Mouse (Mus musculus) kidney, embryonic 16.5 days (tissue): ENCODE measurements around the gene Hist2h3c2. TPM values are rescaled to one million over a fixed set of nuclear protein-coding genes. Genes with fewer than 3 reads are reported as not detected.

Source experiments
- ATAC-seq: fragments of 200-750 bp; cut with Nextera tagmentation; 2 replicates; pipeline ENCODE4 v1.8.0; 2017; ENCODE audit warnings: moderate TSS enrichment; ENCODE audit not compliant: low FRiP score, low TSS enrichment
- H3K27ac ChIP-seq: fragments of 300-500 bp; sonication (generic); 2 replicates; pipeline ENCODE4 v1.5.1; 2014; ENCODE audit warnings: low read length
- H3K27me3 ChIP-seq: fragments of 300-500 bp; sonication (generic); 2 replicates; pipeline ENCODE4 v1.6.1; 2014; ENCODE audit warnings: low read length, control low read depth, mixed read lengths; ENCODE audit not compliant: insufficient read depth
- H3K36me3 ChIP-seq: fragments of 300-500 bp; sonication (generic); 2 replicates; pipeline ENCODE4 v1.6.1; 2014; ENCODE audit warnings: low read length, control low read depth, mixed read lengths; ENCODE audit not compliant: insufficient read depth
- H3K4me1 ChIP-seq: fragments of 300-500 bp; sonication (generic); 2 replicates; pipeline ENCODE4 v1.6.1; 2014; ENCODE audit warnings: low read length, control low read depth, mixed read lengths; ENCODE audit not compliant: insufficient read depth
- H3K4me2 ChIP-seq: fragments of 300-500 bp; sonication (generic); replicated peaks from 2 replicates; pipeline ENCODE4 v1.6.1; 2014; ENCODE audit warnings: low read depth, low read length
- H3K4me3 ChIP-seq: fragments of 300-500 bp; sonication (generic); 2 replicates; pipeline ENCODE4 v1.5.1; 2014; ENCODE audit warnings: mild to moderate bottlenecking, low read length
- H3K9ac ChIP-seq: fragments of 300-500 bp; sonication (generic); replicated peaks from 2 replicates; pipeline ENCODE4 v1.6.1; 2014; ENCODE audit warnings: low read length
- H3K9me3 ChIP-seq: fragments of 300-500 bp; sonication (generic); 2 replicates; pipeline ENCODE4 v1.6.1; 2016; ENCODE audit warnings: low read length, control low read depth
- WGBS: fragments of 180-500 bp; shearing (Covaris S2); extraction: QIAGEN DNeasy Blood & Tissue Kit; methylation state at CpG from one replicate; pipeline ENCODE4 v1.1.7; 2014; 5-methylcytosine and 5-hydroxymethylcytosine counted together
- polyA plus RNA-seq: library from polyadenylated mRNA; unstranded; fragments of >200 nt; fragmentation: Nextera tagmentation; extraction: Ambion mirVana; gene quantifications from 2 replicates; pipeline ENCODE4 v1.2.1, GENCODE M21; 2015

The Hist2h3c2 gene
- polyA plus RNA-seq, 1 experiment from 2014 or later, result 3.7 TPM

- WGBS, result 60% methylated on average over 3 of the region's 3 CpGs
Measured at GRCm38 (mm10) chr3:96261623-96262022, 22.7 kb upstream of the Hist2h3c2 start.

GRCm38 (mm10) chr3:96260220-96260619 is 21.3 kb upstream of the Hist2h3c2 start:
- Histone ChIP-seq H3K9ac (no peak overlapping the region), H3K36me3 (no peaks in the 10 kb centered on the region), H3K4me2 (no peak overlapping the region), H3K9me3 (no peaks in the 10 kb centered on the region), H3K4me1 (peaks cover 25% of the 10 kb centered on the region), H3K27me3 (no peaks in the 10 kb centered on the region), H3K27ac (no peak overlapping the region), H3K4me3 (no peak overlapping the region)
- ATAC-seq, result no peak
- WGBS, result 91% methylated on average over 5 of the region's 5 CpGs

More at GRCm38 (mm10) chr3:96261623-96262022, 22.7 kb upstream of the Hist2h3c2 start:
- Histone ChIP-seq H3K4me2 (peak overlapping the region; percentile 79), H3K27ac (peak overlapping the region; percentile 99), H3K4me1 (peaks cover 20% of the 10 kb centered on the region), H3K36me3 (no peaks in the 10 kb centered on the region), H3K4me3 (peak overlapping the region; percentile 55), H3K27me3 (no peaks in the 10 kb centered on the region), H3K9ac (peak overlapping the region; percentile 85), H3K9me3 (no peaks in the 10 kb centered on the region)
- ATAC-seq, result no peak

- Histone ChIP-seq H3K4me1 (peaks cover 16% of the 10 kb centered on the region), H3K27me3 (no peaks in the 10 kb centered on the region), H3K4me2 (no peak overlapping the region), H3K36me3 (no peaks in the 10 kb centered on the region), H3K9ac (no peak overlapping the region), H3K27ac (no peak overlapping the region), H3K9me3 (no peaks in the 10 kb centered on the region), H3K4me3 (no peak overlapping the region)
- WGBS, result 74% methylated on average over 3 of the region's 3 CpGs
- no peak for ATAC-seq
Measured at GRCm38 (mm10) chr3:96257190-96257589, 18.3 kb upstream of the Hist2h3c2 start.

GRCm38 (mm10) chr3:96255926-96256593 is 17.1 kb upstream of the Hist2h3c2 start:
- H3K27ac ChIP-seq, result no peak overlapping the region
- H3K9ac ChIP-seq, result no peak overlapping the region
- WGBS, result 66% methylated on average over 5 of the region's 5 CpGs
- no peak overlapping the region for H3K4me3 ChIP-seq
- no peaks in the 10 kb centered on the region for H3K9me3 ChIP-seq
- no peaks in the 10 kb centered on the region for H3K27me3 ChIP-seq
- peaks cover 8% of the 10 kb centered on the region; the same call in 1 of the 2 replicates for H3K4me1 ChIP-seq
- ATAC-seq, result no peak
- H3K36me3 ChIP-seq, result no peaks in the 10 kb centered on the region
- H3K4me2 ChIP-seq, result 0 out of 2 replicates have a peak overlapping the region, but pooled peaks have one; percentile 5

- no peak for ATAC-seq
- Histone ChIP-seq H3K4me1 (peaks cover 11% of the 10 kb centered on the region; the same call in 1 of the 2 replicates), H3K9me3 (no peaks in the 10 kb centered on the region), H3K4me3 (no peak overlapping the region), H3K27me3 (no peaks in the 10 kb centered on the region), H3K9ac (no peak overlapping the region; the same call in 1 of the 2 replicates), H3K4me2 (no peak overlapping the region), H3K36me3 (no peaks in the 10 kb centered on the region), H3K27ac (no peak overlapping the region)
- 52% methylated on average over 10 of the region's 10 CpGs for WGBS
Measured at GRCm38 (mm10) chr3:96254683-96255355, 15.9 kb upstream of the Hist2h3c2 start.

GRCm38 (mm10) chr3:96251787-96252186 is 12.9 kb upstream of the Hist2h3c2 start:
- ATAC-seq, result no peak
- no peak overlapping the region for H3K4me3 ChIP-seq
- no peak overlapping the region for H3K4me2 ChIP-seq
- 83% methylated on average over 3 of the region's 3 CpGs for WGBS
- H3K9ac ChIP-seq, result no peak overlapping the region
- H3K9me3 ChIP-seq, result no peaks in the 10 kb centered on the region
- H3K4me1 ChIP-seq, result peaks cover 32% of the 10 kb centered on the region
- no peaks in the 10 kb centered on the region for H3K27me3 ChIP-seq
- H3K36me3 ChIP-seq, result no peaks in the 10 kb centered on the region
- H3K27ac ChIP-seq, result no peak overlapping the region

- Histone ChIP-seq H3K4me3 (no peak overlapping the region), H3K27me3 (no peaks in the 10 kb centered on the region), H3K27ac (no peak overlapping the region), H3K9me3 (no peaks in the 10 kb centered on the region), H3K4me2 (no peak overlapping the region), H3K4me1 (peaks cover 28% of the 10 kb centered on the region), H3K36me3 (no peaks in the 10 kb centered on the region), H3K9ac (no peak overlapping the region)
- WGBS, result 46% methylated on average over 3 of the region's 3 CpGs
- ATAC-seq, result no peak
Measured at GRCm38 (mm10) chr3:96250890-96251289, 12.0 kb upstream of the Hist2h3c2 start.

- H3K4me2 ChIP-seq, result peak overlapping the region; percentile 55
- H3K27me3 ChIP-seq, result no peaks in the 10 kb centered on the region
- no peaks in the 10 kb centered on the region for H3K36me3 ChIP-seq
- ATAC-seq, result no peak
- peaks cover 31% of the 10 kb centered on the region for H3K4me1 ChIP-seq
- WGBS, result 52% methylated on average over 4 of the region's 4 CpGs
- H3K9ac ChIP-seq, result peak overlapping the region; percentile 52
- H3K4me3 ChIP-seq, result peak overlapping the region; percentile 49
- H3K9me3 ChIP-seq, result no peaks in the 10 kb centered on the region
- H3K27ac ChIP-seq, result peak overlapping the region; percentile 66
Measured at GRCm38 (mm10) chr3:96249034-96249345, 10.1 kb upstream of the Hist2h3c2 start.

GRCm38 (mm10) chr3:96248141-96249033 is 9.5 kb upstream of the Hist2h3c2 start:
- Histone ChIP-seq H3K9ac (peak overlapping the region; percentile 52), H3K4me2 (peak overlapping the region; percentile 55), H3K4me1 (peaks cover 37% of the 10 kb centered on the region), H3K9me3 (no peaks in the 10 kb centered on the region), H3K36me3 (no peaks in the 10 kb centered on the region), H3K4me3 (peak overlapping the region; percentile 49), H3K27me3 (no peaks in the 10 kb centered on the region), H3K27ac (peak overlapping the region; percentile 66)
- ATAC-seq, result no peak
- WGBS, result 38% methylated on average over 6 of the region's 6 CpGs
